Mouse (Mus musculus): ENCODE measurements around the gene Rad54l. TPM values are rescaled to one million over a fixed set of nuclear protein-coding genes. Genes with fewer than 3 reads are reported as not detected.

The Rad54l gene
- polyA plus RNA-seq, 1 experiment from 2014 or later: 43.2 TPM

DNA sequence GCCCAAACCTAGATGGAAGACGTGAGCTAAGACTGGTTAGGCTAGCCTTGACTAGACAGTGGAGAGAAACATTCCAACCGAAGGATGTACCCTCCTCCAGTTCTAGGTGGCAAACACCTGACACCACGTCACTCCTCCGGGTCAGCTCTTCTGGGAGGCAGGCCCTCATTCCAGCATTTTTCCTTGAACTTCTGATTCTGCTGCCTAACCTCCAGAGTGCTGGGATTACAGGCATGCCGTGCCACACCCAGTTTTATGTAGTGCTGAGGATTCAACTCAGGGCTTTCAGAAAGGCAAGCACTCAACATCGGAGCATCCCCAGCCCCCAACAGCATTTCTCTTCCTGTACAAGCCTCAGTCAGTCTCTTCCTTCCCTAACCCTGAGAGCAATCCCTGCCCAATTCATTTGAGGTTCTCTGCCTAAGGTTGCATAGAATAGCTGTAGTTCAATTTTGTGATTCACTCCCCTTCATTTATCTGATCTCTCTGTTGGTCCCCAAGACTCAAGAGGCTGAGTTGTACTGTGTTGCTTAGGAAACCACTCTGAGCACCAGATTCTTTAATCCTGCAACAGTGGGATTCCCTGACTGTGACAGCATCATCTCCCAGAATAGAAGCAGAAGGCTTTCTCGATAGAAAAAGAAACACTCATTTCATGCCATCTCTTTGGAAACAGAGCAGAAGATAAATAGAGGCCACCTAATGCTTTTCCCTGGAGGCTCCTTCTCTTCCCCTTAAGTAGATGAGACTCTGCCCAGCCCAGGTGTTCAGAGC, 17.5 kb upstream of the Rad54l start:
- H3K27ac ChIP-seq (ENCODE audit: low read depth): no peak overlapping the region
- no peak for DNase-seq
- ATAC-seq (ENCODE audit: insufficient read depth): no peak
- no peaks in the 10 kb centered on the region for H3K9me3 ChIP-seq (ENCODE audit: low read depth, low read length)
- no peak overlapping the region for H3K4me2 ChIP-seq
- H3K4me3 ChIP-seq (ENCODE audit: low read depth, low read length): no peak overlapping the region
- no peak overlapping the region for H3K9ac ChIP-seq
- no peak for TF ChIP-seq CTCF (IDR thresholded peaks at IDR 0.05; ENCODE audit: low read depth)
- 74% methylated on average over 7 of the region's 7 CpGs for WGBS
- peaks cover 5% of the 10 kb centered on the region; the same call in 1 of the 2 replicates for H3K4me1 ChIP-seq (ENCODE audit: insufficient read depth)
- H3K27me3 ChIP-seq (ENCODE audit: insufficient read depth, low read length): peaks cover 7% of the 10 kb centered on the region; the same call in 1 of the 2 replicates
- no peaks in the 10 kb centered on the region for H3K36me3 ChIP-seq (ENCODE audit: insufficient read depth)

DNA sequence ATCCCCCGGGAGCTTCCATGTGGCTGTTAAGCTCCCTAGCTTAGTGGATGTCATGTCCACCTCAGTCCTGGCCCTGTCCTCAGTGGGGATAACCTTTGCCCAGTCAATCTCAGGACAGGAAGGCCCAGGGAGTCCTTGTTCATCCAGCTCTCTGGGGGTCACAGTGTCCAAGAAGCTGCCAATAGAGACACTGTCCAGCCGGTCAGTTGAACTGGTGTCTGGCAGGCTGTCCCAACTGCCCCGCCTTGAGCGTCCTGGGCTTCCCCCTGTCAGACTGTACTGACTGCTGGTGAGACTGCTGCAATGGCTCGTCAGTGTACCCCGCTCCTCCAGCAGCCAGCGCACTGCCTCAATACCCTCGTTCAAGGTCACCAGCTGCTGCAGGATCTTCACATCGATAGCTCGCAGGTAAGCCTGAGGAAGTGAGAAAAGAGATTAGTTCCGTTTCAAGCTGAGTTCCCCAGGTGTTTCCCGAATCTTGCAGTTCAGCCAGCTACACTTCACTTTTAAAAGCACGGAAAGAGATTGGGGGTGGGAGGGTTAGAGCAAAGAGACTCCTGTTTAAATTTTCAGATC, 14.0 kb upstream of the Rad54l start:
- Histone ChIP-seq H3K9ac (no peak overlapping the region), H3K4me1 (ENCODE audit: insufficient read depth) (no peaks in the 10 kb centered on the region), H3K9me3 (ENCODE audit: low read depth, low read length) (no peaks in the 10 kb centered on the region), H3K27ac (ENCODE audit: low read depth) (no peak overlapping the region), H3K27me3 (ENCODE audit: insufficient read depth, low read length) (no peaks in the 10 kb centered on the region), H3K4me2 (no peak overlapping the region), H3K4me3 (ENCODE audit: low read depth, low read length) (no peak overlapping the region), H3K36me3 (ENCODE audit: insufficient read depth) (no peaks in the 10 kb centered on the region)
- no peak for DNase-seq
- no peak for ATAC-seq (ENCODE audit: insufficient read depth)
- no peak for TF ChIP-seq CTCF (IDR thresholded peaks at IDR 0.05; ENCODE audit: low read depth)
- WGBS: 45% methylated on average over 13 of the region's 13 CpGs

DNA sequence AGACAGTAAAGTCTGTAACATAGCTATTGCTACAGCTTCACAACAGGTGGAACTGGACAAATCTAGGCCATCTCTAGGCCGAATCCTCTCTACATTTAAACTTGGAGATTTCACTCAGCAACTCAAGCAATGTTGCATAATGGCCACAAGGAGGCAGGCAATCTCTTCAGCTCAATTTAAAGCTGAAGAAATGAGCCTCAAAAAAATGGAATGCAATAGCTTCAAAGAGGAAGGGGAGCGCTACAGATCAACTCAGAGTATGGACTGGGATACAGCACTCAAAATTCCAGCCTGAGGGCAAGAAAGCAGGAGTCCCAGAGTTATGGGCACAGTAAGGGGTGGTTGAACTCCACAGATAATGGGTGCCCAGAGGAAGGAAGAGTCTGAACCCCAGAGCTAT, 11.5 kb upstream of the Rad54l start:
- ATAC-seq (ENCODE audit: insufficient read depth) (peak; percentile 31; the same call in 1 of the 2 replicates), DNase-seq (peak; percentile 85)
- Histone ChIP-seq H3K4me3 (ENCODE audit: low read depth, low read length) (no peak overlapping the region), H3K9ac (no peak overlapping the region), H3K4me2 (no peak overlapping the region), H3K4me1 (ENCODE audit: insufficient read depth) (no peaks in the 10 kb centered on the region), H3K27me3 (ENCODE audit: insufficient read depth, low read length) (no peaks in the 10 kb centered on the region), H3K36me3 (ENCODE audit: insufficient read depth) (no peaks in the 10 kb centered on the region), H3K27ac (ENCODE audit: low read depth) (no peak overlapping the region), H3K9me3 (ENCODE audit: low read depth, low read length) (no peaks in the 10 kb centered on the region)
- 15% methylated on average over 2 of the region's 2 CpGs for WGBS
- peak; percentile 88 for TF ChIP-seq CTCF (IDR thresholded peaks at IDR 0.05; ENCODE audit: low read depth)

DNA sequence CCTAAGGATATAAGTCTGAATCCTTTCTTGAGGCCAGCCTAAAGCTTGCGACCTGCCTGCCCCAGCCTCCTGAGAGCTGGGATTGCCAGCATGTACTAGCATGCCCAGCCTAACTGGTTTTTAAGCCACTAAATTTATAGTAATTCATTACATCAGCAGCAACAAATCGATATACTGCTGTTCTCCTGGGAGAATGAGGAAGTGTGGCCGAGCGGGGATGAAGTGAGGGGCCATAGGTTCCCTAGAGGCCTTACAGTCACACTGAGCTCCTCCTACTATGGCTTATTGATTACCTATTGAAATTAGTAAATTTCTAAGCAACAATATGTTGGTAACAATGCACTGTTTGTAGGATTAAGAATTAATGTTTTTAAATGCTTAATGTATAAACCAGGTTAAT, 9.6 kb upstream of the Rad54l start:
- no peaks in the 10 kb centered on the region for H3K27me3 ChIP-seq (ENCODE audit: insufficient read depth, low read length)
- DNase-seq (no peak), ATAC-seq (ENCODE audit: insufficient read depth) (no peak)
- H3K4me2 ChIP-seq: no peak overlapping the region
- no peak for TF ChIP-seq CTCF (IDR thresholded peaks at IDR 0.05; ENCODE audit: low read depth)
- no peaks in the 10 kb centered on the region for H3K9me3 ChIP-seq (ENCODE audit: low read depth, low read length)
- no peak overlapping the region for H3K4me3 ChIP-seq (ENCODE audit: low read depth, low read length)
- H3K4me1 ChIP-seq (ENCODE audit: insufficient read depth): no peaks in the 10 kb centered on the region
- no peaks in the 10 kb centered on the region for H3K36me3 ChIP-seq (ENCODE audit: insufficient read depth)
- 83% methylated on average over 4 of the region's 4 CpGs for WGBS
- no peak overlapping the region for H3K27ac ChIP-seq (ENCODE audit: low read depth)
- H3K9ac ChIP-seq: no peak overlapping the region

DNA sequence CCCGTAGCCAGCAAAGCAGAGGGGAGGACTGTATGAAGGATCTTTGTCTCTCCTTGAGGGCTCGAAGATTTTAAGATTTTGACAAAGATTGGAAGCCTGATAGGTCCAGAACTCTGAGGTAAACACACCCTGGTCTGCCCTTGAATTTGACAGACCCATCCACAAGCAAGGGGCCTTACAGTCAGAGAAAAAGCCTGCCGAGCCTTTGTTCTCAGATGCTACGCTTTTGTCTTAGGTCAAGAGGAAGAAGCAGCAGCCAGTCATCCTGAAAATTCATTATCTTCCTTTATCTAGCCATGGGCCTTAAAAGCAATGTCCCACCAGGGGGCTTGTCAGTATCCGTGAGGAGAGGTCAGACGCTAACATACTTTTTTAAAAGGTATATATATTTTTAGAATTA, 4.5 kb upstream of the Rad54l start:
- H3K9ac ChIP-seq: no peak overlapping the region
- no peak overlapping the region for H3K4me2 ChIP-seq
- DNase-seq (no peak), ATAC-seq (ENCODE audit: insufficient read depth) (no peak)
- no peaks in the 10 kb centered on the region for H3K4me1 ChIP-seq (ENCODE audit: insufficient read depth)
- TF ChIP-seq CTCF (IDR thresholded peaks at IDR 0.05; ENCODE audit: low read depth): no peak
- WGBS: 75% methylated on average over 6 of the region's 6 CpGs
- H3K27me3 ChIP-seq (ENCODE audit: insufficient read depth, low read length): no peaks in the 10 kb centered on the region
- H3K27ac ChIP-seq (ENCODE audit: low read depth): no peak overlapping the region
- H3K4me3 ChIP-seq (ENCODE audit: low read depth, low read length): no peak overlapping the region
- no peaks in the 10 kb centered on the region for H3K36me3 ChIP-seq (ENCODE audit: insufficient read depth)
- H3K9me3 ChIP-seq (ENCODE audit: low read depth, low read length): no peaks in the 10 kb centered on the region

DNA sequence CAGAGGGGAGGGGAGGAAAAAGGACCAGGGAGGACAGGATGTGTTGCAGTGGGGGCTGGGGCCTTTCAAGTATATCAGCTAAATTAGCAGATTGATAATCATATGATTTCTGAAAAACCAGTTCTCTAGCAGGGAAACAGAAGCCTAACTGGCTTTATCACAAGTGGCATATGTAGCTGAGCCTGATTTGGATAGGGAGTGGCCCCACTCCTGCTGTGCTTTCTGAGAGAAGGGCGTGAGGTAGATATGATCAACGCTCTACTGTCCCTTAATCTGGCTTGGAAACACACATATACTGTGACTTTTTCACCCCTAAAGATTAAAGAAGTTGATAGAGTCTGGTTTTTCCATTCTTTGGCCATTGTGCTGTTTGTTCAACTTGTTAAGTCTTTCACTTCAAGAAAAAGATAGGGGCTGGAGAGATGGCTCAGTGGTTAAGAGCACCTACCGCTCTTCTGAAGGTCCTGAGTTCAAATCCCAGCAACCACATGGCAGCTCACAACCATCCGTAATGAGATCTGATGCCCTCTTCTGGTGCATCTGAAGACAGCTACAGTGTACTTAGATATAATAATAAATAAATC, 2.4 kb upstream of the Rad54l start:
- Histone ChIP-seq H3K4me2 (no peak overlapping the region), H3K27me3 (ENCODE audit: insufficient read depth, low read length) (no peaks in the 10 kb centered on the region), H3K4me1 (ENCODE audit: insufficient read depth) (no peaks in the 10 kb centered on the region), H3K36me3 (ENCODE audit: insufficient read depth) (no peaks in the 10 kb centered on the region), H3K27ac (ENCODE audit: low read depth) (no peak overlapping the region), H3K4me3 (ENCODE audit: low read depth, low read length) (no peak overlapping the region), H3K9ac (no peak overlapping the region), H3K9me3 (ENCODE audit: low read depth, low read length) (no peaks in the 10 kb centered on the region)
- 88% methylated on average over 4 of the region's 4 CpGs for WGBS
- ATAC-seq (ENCODE audit: insufficient read depth) (no peak), DNase-seq (no peak)
- TF ChIP-seq CTCF (IDR thresholded peaks at IDR 0.05; ENCODE audit: low read depth): no peak

DNA sequence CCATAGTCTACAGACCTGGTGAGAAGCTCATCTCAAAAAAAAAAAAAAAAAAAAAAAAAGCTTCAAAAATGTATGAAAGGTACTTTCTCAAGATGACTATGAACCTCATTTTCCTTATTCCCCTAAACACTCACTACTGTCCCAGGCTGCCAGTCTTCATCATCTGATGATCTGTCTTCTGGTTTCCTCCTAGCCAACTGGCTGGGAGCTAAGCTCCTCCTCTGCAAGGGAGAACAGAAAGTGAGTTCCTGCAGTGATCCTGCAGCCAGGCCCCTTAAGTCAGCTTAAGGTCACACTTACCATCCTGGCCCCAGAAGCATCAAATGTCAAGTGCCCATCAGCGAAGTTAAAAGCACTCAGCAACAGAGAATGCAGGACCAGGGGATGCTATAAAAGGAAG, 728 bp downstream of the Rad54l start:
- 0% methylated on average over 1 of the region's 1 CpGs for WGBS
- ATAC-seq (ENCODE audit: insufficient read depth): no peak
- Histone ChIP-seq H3K4me2 (peak overlapping the region; percentile 80), H3K9me3 (ENCODE audit: low read depth, low read length) (no peaks in the 10 kb centered on the region), H3K27ac (ENCODE audit: low read depth) (no peak overlapping the region), H3K27me3 (ENCODE audit: insufficient read depth, low read length) (no peaks in the 10 kb centered on the region), H3K9ac (peak overlapping the region; percentile 60), H3K4me3 (ENCODE audit: low read depth, low read length) (peak overlapping the region; percentile 60), H3K36me3 (ENCODE audit: insufficient read depth) (peaks cover 13% of the 10 kb centered on the region), H3K4me1 (ENCODE audit: insufficient read depth) (no peaks in the 10 kb centered on the region)
- DNase-seq: no peak
- no peak for TF ChIP-seq CTCF (IDR thresholded peaks at IDR 0.05; ENCODE audit: low read depth)

Measured in lung, embryonic 14.5 days (tissue).